Mouse (Mus musculus): ENCODE measurements around the gene Hnrnpab. TPM values are rescaled to one million over a fixed set of nuclear protein-coding genes. Genes with fewer than 3 reads are reported as not detected.
"Not testable (repeated sequence)": the region's sequence is repeated elsewhere in the genome, so short reads cannot be mapped to it uniquely, and the experiment has no call there.

Gene Hnrnpab
- polyA plus RNA-seq, 1 experiment from 2014 or later: 520 TPM

DNA sequence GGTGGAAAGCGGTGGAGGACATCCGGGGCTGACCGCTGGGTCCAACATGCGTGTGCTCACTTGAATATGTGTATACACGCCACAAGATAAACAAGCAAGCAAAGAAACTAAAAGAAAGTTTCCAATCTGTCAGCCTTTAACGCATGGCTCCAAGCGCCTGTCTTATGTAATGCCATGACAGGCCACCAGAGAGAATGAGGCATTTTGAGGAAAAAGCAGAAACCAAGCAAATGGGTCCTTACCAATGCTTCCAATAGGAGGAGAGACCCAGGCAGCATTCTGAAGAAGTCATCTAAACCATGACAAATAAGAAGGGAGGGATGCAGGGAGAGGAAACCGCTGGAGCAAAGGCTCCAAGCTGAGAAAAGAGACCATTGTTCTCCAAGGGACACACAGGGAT lies 7.6 kb upstream of the Hnrnpab start:
- H3K27me3 ChIP-seq: no peaks in the 10 kb centered on the region
- ATAC-seq (no peak), DNase-seq (ENCODE audit: low read depth, low spot score) (no peak)
- POLR2A ChIA-PET: interaction anchor here (2.3 kb wide), 1 partner anchor 7 kb away, joined by 9 read pairs; the partner anchor contains the start of gene Hnrnpab
- in situ Hi-C loops (cut with MboI; ENCODE audit: low pct_unique_long_range_greater_than_20kb): no loop called here
- no peak for TF ChIP-seq CTCF (IDR thresholded peaks at IDR 0.05)
- CTCF ChIA-PET: interaction anchor here (7.7 kb wide), 1 partner anchor 67 kb away, joined by 61 read pairs; no protein-coding TSS in a partner anchor

DNA sequence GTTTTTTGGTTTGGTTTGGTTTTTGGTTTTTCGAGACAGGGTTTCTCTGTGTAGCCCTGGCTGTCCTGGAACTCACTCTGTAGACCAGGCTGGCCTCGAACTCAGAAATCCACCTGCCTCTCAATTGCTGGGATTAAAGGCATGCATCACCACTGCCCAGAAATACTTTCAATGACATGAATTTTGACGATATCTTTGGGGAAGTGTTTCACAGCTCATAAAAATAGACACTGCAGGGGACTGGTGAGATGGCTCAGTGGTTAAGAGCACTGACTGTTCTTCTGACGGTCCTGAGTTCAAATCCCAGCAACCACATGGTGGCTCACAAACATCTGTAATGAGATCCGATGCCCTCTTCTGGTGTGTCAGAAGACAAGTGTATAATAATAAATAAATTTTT lies 3.3 kb upstream of the Hnrnpab start:
- H3K27me3 ChIP-seq; in situ Hi-C loops (cut with MboI; ENCODE audit: low pct_unique_long_range_greater_than_20kb); POLR2A ChIA-PET; ATAC-seq; DNase-seq (ENCODE audit: low read depth, low spot score); CTCF ChIA-PET: not testable (repeated sequence)

DNA sequence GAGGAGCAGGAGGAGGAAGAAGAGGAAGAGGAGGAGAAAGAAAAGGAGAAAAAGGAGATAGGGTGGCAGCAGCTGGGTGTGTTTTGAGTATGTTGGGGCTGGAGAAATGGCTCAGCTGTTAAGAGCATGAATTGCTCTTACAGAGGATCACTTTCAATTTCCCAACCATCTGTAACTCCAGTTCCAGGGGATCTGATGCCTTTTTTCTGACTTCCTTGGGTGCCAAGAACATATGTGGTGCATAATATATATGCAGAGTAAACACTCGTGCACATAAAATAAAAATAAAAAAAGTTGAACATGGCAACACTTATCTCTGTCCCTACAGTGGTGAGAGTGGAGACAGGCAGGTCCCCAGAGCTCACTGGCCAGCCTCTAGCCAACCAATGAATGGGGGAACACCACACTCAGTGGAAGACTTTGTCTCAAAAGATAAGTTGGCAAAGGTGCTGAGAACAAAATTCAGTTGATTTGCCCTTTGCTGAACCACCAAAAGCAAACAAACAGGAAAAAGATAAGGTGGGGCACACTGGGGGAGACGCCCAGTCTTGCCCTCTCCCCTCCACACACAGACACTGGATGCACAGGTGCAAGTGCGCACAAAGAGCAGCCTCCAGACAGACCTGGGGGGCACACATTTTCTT lies 2.7 kb upstream of the Hnrnpab start:
- no peak for DNase-seq (ENCODE audit: low read depth, low spot score)
- ChIA-PET POLR2A (no interaction called here), CTCF (interaction anchor here (1.0 to 1.5 kb wide), 2 partner anchors 10 to 72 kb away, joined by 3 read pairs; partner anchors contain the start of gene Nhp2)
- in situ Hi-C loops (cut with MboI; ENCODE audit: low pct_unique_long_range_greater_than_20kb): no loop called here
- ATAC-seq: no peak
- no peaks in the 10 kb centered on the region for H3K27me3 ChIP-seq
- TF ChIP-seq CTCF (IDR thresholded peaks at IDR 0.05): no peak

DNA sequence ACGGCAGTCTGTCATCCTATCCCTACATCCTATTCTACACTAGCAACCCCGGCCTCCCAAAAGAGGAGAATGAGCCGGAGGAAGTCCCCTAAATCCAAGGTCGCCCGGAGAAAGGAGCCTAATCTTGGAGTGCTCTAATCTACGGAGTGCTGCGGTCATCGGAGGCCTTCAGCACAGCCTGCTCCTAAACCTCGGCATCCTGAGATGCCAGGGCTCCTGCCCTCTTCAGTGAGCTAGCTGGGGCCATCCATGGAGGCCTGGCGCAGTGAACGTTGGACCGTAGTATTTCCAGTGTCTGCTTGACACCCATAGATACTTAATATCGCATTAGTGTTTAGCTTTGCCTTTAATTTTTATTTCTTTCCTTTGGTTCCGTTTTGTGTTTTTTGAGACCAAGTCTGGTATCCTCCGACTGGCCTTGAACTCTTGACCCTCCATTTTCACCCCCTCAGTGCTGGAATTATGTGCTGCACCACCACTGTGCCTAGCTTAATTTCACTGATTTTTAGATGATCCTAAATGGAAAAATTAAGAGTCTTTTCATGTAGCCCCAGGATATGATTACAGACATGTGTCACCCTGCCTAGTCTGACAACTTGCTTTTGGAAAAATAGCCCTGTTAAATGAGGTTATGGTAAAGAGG lies 570 bp upstream of the Hnrnpab start:
- CTCF ChIA-PET: interaction anchor here (1.0 to 2.3 kb wide), 4 partner anchors 8 to 82 kb away, joined by 3 to 7 read pairs (median 4); partner anchors contain the start of gene 0610009B22Rik
- ATAC-seq: peak; percentile 42
- DNase-seq (ENCODE audit: low read depth, low spot score): no peak
- no peak for TF ChIP-seq CTCF (IDR thresholded peaks at IDR 0.05)
- in situ Hi-C loops (cut with MboI; ENCODE audit: low pct_unique_long_range_greater_than_20kb): no loop called here
- no peaks in the 10 kb centered on the region for H3K27me3 ChIP-seq
- POLR2A ChIA-PET: interaction anchor here (0.5 to 1.9 kb wide), 12 partner anchors 8 to 344 kb away, joined by 3 to 9 read pairs (median 3); partner anchors contain the start of genes 0610009B22Rik, BC049762 and Phykpl

DNA sequence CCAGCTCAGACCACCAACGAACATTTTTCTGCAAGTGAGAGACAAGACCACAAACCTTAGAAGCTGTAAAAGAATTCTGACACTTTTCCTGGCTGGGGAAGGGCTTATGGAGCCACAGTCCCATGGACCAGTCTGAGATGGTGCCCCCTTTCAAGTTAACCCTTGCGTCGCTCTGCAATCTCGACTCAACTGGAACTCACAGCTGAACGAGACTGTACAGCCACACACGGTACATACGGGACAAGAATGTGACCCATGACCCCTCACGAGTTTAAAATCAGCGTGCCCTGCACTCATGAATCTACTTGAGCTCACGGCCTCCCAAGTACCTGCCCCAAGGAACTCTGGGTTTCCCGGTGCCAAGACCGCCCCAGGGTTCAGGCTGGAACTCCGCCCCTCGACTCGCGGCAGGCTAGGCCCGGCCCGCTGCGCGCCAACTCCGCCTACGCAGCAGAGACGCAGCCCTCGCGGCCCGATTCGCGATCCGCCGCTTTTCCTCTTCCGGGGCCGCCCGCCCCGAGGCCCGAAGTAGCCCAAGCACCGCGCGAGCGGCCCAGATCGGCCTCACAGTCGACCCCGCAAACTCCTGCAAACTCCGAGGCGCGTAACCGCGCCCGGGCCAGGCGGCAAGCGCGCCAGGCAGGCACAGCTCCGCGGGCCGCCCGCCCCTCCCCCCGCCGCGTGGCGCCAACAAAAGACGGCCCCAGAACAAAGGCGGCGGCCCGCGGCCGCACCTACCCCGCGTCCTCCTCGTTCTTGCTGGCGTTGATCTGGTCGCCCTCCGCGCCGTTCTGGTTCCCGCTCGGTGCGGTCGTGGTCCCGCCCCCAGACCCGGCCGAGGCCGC lies 823 bp downstream of the Hnrnpab start:
- ATAC-seq: peak; percentile 81
- no peak for TF ChIP-seq CTCF (IDR thresholded peaks at IDR 0.05)

DNA sequence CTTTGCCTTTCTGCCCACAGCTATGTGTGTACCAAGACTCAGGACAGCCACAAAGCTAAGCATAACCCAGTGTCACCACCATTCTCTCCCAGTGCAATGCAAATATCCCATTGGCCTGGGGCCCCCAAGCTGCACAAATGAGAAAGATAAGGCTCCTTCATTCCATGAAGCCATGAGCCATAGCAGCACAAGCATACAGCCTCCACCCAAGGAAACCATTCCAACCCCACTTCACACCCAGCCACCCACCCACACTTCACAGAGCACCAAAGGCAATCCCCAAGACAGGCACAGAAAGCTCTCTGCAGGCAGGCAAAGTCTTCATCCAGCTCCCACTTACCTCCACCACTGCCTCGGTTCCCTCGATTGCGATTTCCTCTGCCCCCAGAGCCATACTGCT lies 4.4 kb downstream of the Hnrnpab start:
- ChIA-PET CTCF (interaction anchor here (1.3 to 1.7 kb wide), 4 partner anchors 14 to 85 kb away, joined by 3 to 6 read pairs (median 3); partner anchors contain the start of gene Phykpl), POLR2A (interaction anchor here (1.0 to 1.9 kb wide), 3 partner anchors 12 to 17 kb away, joined by 3 to 6 read pairs (median 3); partner anchors contain the start of gene Phykpl)
- no peaks in the 10 kb centered on the region for H3K27me3 ChIP-seq
- DNase-seq (ENCODE audit: low read depth, low spot score) (no peak), ATAC-seq (no peak)
- in situ Hi-C loops (cut with MboI; ENCODE audit: low pct_unique_long_range_greater_than_20kb): no loop called here
- TF ChIP-seq CTCF (IDR thresholded peaks at IDR 0.05): no peak

More for the DNA sequence above, 823 bp downstream of the Hnrnpab start:
- no peaks in the 10 kb centered on the region for H3K27me3 ChIP-seq
- in situ Hi-C loops (cut with MboI; ENCODE audit: low pct_unique_long_range_greater_than_20kb): no loop called here
- DNase-seq (ENCODE audit: low read depth, low spot score): no peak
- POLR2A ChIA-PET: interaction anchor here (0.6 to 1.9 kb wide), 15 partner anchors 9 to 343 kb away, joined by 3 to 9 read pairs (median 5); partner anchors contain the start of genes 0610009B22Rik, BC049762, Phykpl and Rmnd5b
- CTCF ChIA-PET: interaction anchor here (1.0 to 2.3 kb wide), 5 partner anchors 11 to 83 kb away, joined by 3 to 7 read pairs (median 4); partner anchors contain the start of gene 0610009B22Rik

DNA sequence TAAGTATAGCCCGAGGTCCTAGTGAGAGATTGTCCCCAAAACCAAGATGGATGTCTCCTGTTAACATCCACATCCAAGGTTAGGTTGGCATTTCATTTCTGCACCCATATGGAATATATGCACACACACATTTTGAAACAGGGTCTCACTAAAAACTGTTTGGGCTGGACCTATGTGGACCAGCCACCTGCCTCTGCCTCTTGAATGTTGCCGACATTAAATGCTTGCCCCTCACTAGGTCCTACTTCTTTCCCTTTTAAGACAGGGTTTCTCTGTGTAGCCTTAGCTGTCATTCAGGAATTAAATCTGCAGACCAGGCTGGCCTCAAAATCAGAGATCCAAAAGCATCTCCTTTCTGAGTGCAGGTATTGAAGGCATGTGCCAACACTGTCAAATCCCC lies 9.1 kb downstream of the Hnrnpab start:
- ChIA-PET CTCF (interaction anchor here (1.2 to 1.7 kb wide), 2 partner anchors 11 to 13 kb away, joined by 4 to 6 read pairs; partner anchors contain the start of gene Phykpl), POLR2A (interaction anchor here (1.8 kb wide), 1 partner anchor 8 kb away, joined by 9 read pairs; no protein-coding TSS in a partner anchor)
- no peaks in the 10 kb centered on the region for H3K27me3 ChIP-seq
- TF ChIP-seq CTCF (IDR thresholded peaks at IDR 0.05): no peak
- ATAC-seq (no peak), DNase-seq (ENCODE audit: low read depth, low spot score) (no peak)
- in situ Hi-C loops (cut with MboI; ENCODE audit: low pct_unique_long_range_greater_than_20kb): no loop called here

DNA sequence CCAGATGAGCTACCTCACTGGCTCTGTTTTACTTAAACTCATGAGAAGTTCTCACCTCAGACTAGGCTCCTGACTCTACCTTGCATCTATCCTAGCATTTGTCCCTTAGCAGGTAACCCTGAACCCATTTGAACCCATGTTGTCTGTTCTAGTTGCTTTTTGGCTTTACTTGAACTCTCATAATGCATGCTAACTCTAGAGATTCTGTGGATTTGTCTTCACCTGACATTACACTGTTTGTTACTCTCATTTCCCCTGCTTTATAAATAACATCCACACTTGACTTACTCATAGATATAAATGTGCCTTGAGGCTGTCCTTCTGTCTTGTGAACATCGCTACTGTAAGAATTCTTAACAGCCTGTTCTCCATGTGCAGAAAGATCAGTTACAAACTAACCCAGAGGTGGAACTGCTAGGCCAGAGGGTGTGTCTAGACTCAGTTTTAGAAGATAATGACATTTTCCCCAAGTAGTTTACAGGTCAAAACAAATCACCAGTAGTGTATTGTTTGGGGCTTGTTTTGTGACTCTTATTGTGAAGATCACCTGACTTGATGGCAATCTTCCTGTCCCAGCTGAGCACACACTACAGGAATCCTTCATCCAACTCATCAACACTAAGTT lies 11.1 kb downstream of the Hnrnpab start:
- DNase-seq (ENCODE audit: low read depth, low spot score): no peak
- TF ChIP-seq CTCF (IDR thresholded peaks at IDR 0.05): no peak
- POLR2A ChIA-PET: interaction anchor here (0.8 kb wide), 1 partner anchor 9 kb away, joined by 4 read pairs; no protein-coding TSS in a partner anchor
- CTCF ChIA-PET: interaction anchor here (1.6 kb wide), 1 partner anchor 11 kb away, joined by 5 read pairs; the partner anchor contains the start of gene Phykpl
- ATAC-seq: no peak
- in situ Hi-C loops (cut with MboI; ENCODE audit: low pct_unique_long_range_greater_than_20kb): no loop called here
- no peaks in the 10 kb centered on the region for H3K27me3 ChIP-seq

DNA sequence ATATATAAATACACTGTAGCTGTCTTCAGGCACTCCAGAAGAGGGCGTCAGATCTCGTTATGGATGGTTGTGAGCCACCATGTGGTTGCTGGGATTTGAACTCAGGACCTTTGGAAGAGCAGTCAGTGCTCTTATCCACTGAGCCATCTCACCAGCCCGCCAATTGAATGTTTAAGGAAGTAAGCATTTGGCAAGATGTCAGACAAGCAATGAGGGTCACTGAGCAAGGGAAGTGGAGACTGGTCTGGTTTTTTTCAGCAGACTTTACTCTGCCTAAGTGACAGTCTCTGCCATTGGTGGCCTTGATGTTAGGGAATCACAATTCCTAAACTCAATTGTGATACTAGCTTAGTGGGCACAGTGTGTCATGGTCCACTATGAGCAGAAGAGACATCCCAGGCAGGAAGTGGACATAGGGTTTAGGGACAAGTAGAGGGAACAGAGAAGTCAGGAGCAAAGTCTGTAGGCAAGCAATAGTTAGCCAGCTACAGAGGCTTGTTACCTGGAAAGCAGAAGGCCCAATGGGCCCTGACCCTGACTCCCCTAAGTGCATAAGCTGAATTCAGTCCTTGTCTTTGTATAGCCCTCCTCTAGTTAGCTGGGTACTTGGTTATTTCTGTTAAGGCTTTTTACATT lies 11.8 kb downstream of the Hnrnpab start:
- in situ Hi-C loops (cut with MboI; ENCODE audit: low pct_unique_long_range_greater_than_20kb): no loop called here
- no peak for DNase-seq (ENCODE audit: low read depth, low spot score)
- no peak for ATAC-seq
- no peak for TF ChIP-seq CTCF (IDR thresholded peaks at IDR 0.05)
- H3K27me3 ChIP-seq: no peaks in the 10 kb centered on the region
- ChIA-PET POLR2A (interaction anchor here (0.8 kb wide), 1 partner anchor 10 kb away, joined by 4 read pairs; no protein-coding TSS in a partner anchor), CTCF (interaction anchor here (1.6 kb wide), 1 partner anchor 10 kb away, joined by 5 read pairs; the partner anchor contains the start of gene Phykpl)

Measured in Patski (cell line).